Mouse (Mus musculus) stomach, embryonic 14.5 days (tissue): ENCODE data around the gene Mif4gd. TPM values are rescaled to one million over a fixed set of nuclear protein-coding genes. Genes with fewer than 3 reads are reported as not detected.

ENCODE experiments used
- ATAC-seq: fragments of 200-750 bp; cut with Nextera tagmentation; 2 replicates; pipeline ENCODE4 v1.8.0; 2017; ENCODE audit warnings: low read depth, moderate TSS enrichment; ENCODE audit not compliant: insufficient number of reproducible peaks, insufficient read depth, low FRiP score
- H3K27ac ChIP-seq: fragments of 300-500 bp; sonication (generic); 2 replicates; pipeline ENCODE4 v1.5.1; 2014; ENCODE audit warnings: mild to moderate bottlenecking, low read length, moderate library complexity, mixed read lengths
- H3K27me3 ChIP-seq: fragments of 300-500 bp; sonication (generic); 2 replicates; pipeline ENCODE4 v1.6.1; 2014; ENCODE audit warnings: low read length, control low read depth, mixed read lengths; ENCODE audit not compliant: control insufficient read depth, insufficient read depth
- H3K36me3 ChIP-seq: fragments of 300-500 bp; sonication (generic); 2 replicates; pipeline ENCODE4 v1.6.1; 2014; ENCODE audit warnings: mild to moderate bottlenecking, control low read depth, low read length, moderate library complexity, mixed read lengths; ENCODE audit not compliant: control insufficient read depth, insufficient read depth
- H3K4me1 ChIP-seq: fragments of 300-500 bp; sonication (generic); 2 replicates; pipeline ENCODE4 v1.6.1; 2014; ENCODE audit warnings: low read length, control low read depth, mixed read lengths; ENCODE audit not compliant: control insufficient read depth, insufficient read depth
- H3K4me2 ChIP-seq: fragments of 300-500 bp; sonication (generic); replicated peaks from 2 replicates; pipeline ENCODE4 v1.6.1; 2014; ENCODE audit warnings: low read depth, low read length, control low read depth
- H3K4me3 ChIP-seq: fragments of 300-500 bp; sonication (generic); 2 replicates; pipeline ENCODE4 v1.5.1; 2014; ENCODE audit warnings: low read depth, low read length, control low read depth
- H3K9ac ChIP-seq: fragments of 300-500 bp; sonication (generic); replicated peaks from 2 replicates; pipeline ENCODE4 v1.6.1; 2014; ENCODE audit warnings: low read depth, mild to moderate bottlenecking, control low read depth, low read length, moderate library complexity, mixed read lengths
- H3K9me3 ChIP-seq: fragments of 300-500 bp; sonication (generic); 2 replicates; pipeline ENCODE4 v1.6.1; 2016; ENCODE audit warnings: low read depth, low read length, control low read depth; ENCODE audit not compliant: control insufficient read depth
- WGBS: fragments of 180-500 bp; shearing (Covaris S2); extraction: QIAGEN DNeasy Blood & Tissue Kit; methylation state at CpG from one replicate; pipeline ENCODE4 v1.1.7; 2014; 5-methylcytosine and 5-hydroxymethylcytosine counted together
- polyA plus RNA-seq: library from polyadenylated mRNA; unstranded; fragments of >200 nt; fragmentation: Nextera tagmentation; extraction: Ambion mirVana; gene quantifications from 2 replicates; pipeline ENCODE4 v1.2.1, GENCODE M21; 2014

Gene Mif4gd
- polyA plus RNA-seq, 1 experiment from 2014 or later: 33.4 TPM

GRCm38 (mm10) chr11:115587984-115588383, 24.8 kb downstream of the Mif4gd start:
- Histone ChIP-seq H3K27ac (no peak overlapping the region), H3K36me3 (peaks cover 90% of the 10 kb centered on the region), H3K9me3 (no peaks in the 10 kb centered on the region), H3K4me2 (no peak overlapping the region), H3K4me1 (no peaks in the 10 kb centered on the region), H3K4me3 (no peak overlapping the region), H3K9ac (no peak overlapping the region), H3K27me3 (no peaks in the 10 kb centered on the region)
- ATAC-seq: no peak
- WGBS: 80% methylated on average over 9 of the region's 9 CpGs

DNA sequence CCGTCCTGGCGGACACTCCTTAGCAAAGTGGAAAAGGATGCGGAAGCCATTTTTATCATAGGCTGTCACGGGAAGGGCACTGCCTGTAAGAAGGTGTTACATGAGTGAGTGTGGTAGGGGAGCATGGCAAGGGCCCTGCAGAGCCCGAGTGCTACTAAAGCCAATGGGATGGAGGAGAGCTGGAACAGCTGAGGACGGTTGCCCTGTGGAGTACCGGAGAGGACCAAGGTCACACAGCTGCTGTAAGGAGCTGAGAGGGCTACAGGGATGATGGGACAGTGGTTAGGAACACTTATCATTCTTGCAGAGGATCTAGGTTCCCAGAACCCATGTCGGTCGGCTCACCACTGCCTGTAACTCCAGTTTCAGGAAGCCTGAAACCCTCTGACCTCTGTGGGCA, 26.4 kb downstream of the Mif4gd start:
- no peaks in the 10 kb centered on the region for H3K4me1 ChIP-seq
- H3K4me3 ChIP-seq: no peak overlapping the region
- no peaks in the 10 kb centered on the region for H3K9me3 ChIP-seq
- H3K36me3 ChIP-seq: peaks cover 92% of the 10 kb centered on the region
- no peak for ATAC-seq
- H3K9ac ChIP-seq: no peak overlapping the region
- 87% methylated on average over 9 of the region's 9 CpGs for WGBS
- no peaks in the 10 kb centered on the region for H3K27me3 ChIP-seq
- no peak overlapping the region for H3K4me2 ChIP-seq
- H3K27ac ChIP-seq: no peak overlapping the region

DNA sequence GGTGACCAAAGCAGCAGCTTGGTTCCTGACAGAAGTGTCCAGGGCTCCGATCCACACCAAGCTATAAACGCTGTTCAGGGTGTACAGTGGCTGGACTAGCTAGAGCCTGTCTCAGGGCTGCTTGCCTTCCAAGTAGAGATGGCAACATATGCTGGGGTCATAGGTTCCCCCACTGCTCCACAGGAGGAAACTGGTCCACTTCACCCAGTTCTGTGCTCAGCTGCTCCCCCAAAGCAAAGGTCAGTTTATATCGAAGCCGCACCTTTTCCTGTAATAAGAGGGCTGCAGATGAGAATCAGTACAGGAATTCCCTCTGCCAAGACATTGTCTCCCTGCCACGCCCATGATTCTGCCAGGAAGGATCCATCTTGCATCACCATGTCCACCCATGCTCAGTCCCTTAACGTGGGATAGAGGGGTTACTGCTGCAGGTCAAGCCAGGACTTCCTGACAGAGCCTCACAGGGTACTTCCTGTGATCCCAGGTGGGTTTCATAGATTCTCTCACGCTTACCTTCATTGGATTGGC, 27.1 kb downstream of the Mif4gd start:
- Histone ChIP-seq H3K27me3 (no peaks in the 10 kb centered on the region), H3K36me3 (peaks cover 91% of the 10 kb centered on the region), H3K4me2 (no peak overlapping the region), H3K4me3 (no peak overlapping the region), H3K9me3 (no peaks in the 10 kb centered on the region), H3K9ac (no peak overlapping the region), H3K4me1 (no peaks in the 10 kb centered on the region), H3K27ac (no peak overlapping the region)
- no peak for ATAC-seq
- WGBS: 88% methylated on average over 7 of the region's 7 CpGs

DNA sequence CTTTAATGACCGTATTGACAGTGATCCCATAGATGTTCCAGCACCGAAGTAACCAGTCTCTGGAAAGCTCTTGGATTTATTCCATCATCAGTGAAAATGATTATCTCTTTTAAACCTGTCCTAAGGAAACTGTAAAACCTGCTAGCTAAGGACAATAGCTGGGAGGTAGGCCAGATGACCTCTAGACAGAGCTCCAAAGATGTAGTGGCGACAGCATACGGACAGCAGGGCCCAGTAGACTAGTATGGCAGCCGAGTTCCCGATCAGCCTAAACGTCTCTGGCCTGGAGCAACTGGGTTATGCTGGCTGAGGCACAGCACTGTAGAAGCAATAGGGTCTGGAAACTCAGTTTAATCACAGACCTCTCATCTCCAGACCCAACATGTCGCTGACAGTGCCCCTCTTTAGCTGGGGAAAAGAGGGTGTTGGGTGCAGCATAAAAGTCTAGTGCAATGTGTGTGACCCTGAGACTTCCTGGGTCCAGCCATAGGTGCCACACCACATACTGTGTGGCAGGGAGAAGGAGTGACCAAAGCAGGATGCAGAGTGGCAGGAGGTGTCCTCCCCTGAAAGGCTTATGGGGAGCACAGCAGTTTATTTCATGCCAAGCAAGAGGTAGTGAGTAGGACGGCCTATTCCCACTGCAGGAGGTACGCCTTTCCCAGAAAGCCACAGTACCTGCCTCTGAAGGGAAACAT, 28.2 kb downstream of the Mif4gd start:
- Histone ChIP-seq H3K4me2 (no peak overlapping the region), H3K27me3 (no peaks in the 10 kb centered on the region), H3K36me3 (peaks cover 90% of the 10 kb centered on the region), H3K4me3 (no peak overlapping the region), H3K9ac (no peak overlapping the region), H3K4me1 (no peaks in the 10 kb centered on the region), H3K27ac (no peak overlapping the region), H3K9me3 (no peaks in the 10 kb centered on the region)
- WGBS: 82% methylated on average over 10 of the region's 10 CpGs
- ATAC-seq: no peak

GRCm38 (mm10) chr11:115582913-115583606, 29.7 kb downstream of the Mif4gd start:
- ATAC-seq: no peak

GRCm38 (mm10) chr11:115579080-115579479, 33.7 kb downstream of the Mif4gd start:
- Histone ChIP-seq H3K27ac (no peak overlapping the region), H3K27me3 (no peaks in the 10 kb centered on the region), H3K4me2 (no peak overlapping the region), H3K4me3 (no peak overlapping the region), H3K9me3 (no peaks in the 10 kb centered on the region), H3K4me1 (no peaks in the 10 kb centered on the region), H3K36me3 (peaks cover 61% of the 10 kb centered on the region), H3K9ac (no peak overlapping the region)
- no peak for ATAC-seq

More at GRCm38 (mm10) chr11:115582913-115583606, 29.7 kb downstream of the Mif4gd start:
- Histone ChIP-seq H3K27me3 (no peaks in the 10 kb centered on the region), H3K4me2 (no peak overlapping the region), H3K9me3 (no peaks in the 10 kb centered on the region), H3K4me3 (no peak overlapping the region), H3K27ac (no peak overlapping the region), H3K4me1 (no peaks in the 10 kb centered on the region), H3K9ac (no peak overlapping the region), H3K36me3 (peaks cover 95% of the 10 kb centered on the region)
- WGBS: 77% methylated on average over 10 of the region's 10 CpGs

GRCm38 (mm10) chr11:115564961-115565360, 47.8 kb downstream of the Mif4gd start:
- Histone ChIP-seq H3K4me2 (peak overlapping the region; percentile 61), H3K9me3 (no peaks in the 10 kb centered on the region), H3K27me3 (no peaks in the 10 kb centered on the region), H3K36me3 (peaks cover 37% of the 10 kb centered on the region), H3K9ac (peak overlapping the region; percentile 76), H3K4me3 (peak overlapping the region; percentile 97), H3K27ac (no peak overlapping the region), H3K4me1 (peaks cover 7% of the 10 kb centered on the region; the same call in 1 of the 2 replicates)
- WGBS: 14% methylated on average over 7 of the region's 7 CpGs
- no peak for ATAC-seq

DNA sequence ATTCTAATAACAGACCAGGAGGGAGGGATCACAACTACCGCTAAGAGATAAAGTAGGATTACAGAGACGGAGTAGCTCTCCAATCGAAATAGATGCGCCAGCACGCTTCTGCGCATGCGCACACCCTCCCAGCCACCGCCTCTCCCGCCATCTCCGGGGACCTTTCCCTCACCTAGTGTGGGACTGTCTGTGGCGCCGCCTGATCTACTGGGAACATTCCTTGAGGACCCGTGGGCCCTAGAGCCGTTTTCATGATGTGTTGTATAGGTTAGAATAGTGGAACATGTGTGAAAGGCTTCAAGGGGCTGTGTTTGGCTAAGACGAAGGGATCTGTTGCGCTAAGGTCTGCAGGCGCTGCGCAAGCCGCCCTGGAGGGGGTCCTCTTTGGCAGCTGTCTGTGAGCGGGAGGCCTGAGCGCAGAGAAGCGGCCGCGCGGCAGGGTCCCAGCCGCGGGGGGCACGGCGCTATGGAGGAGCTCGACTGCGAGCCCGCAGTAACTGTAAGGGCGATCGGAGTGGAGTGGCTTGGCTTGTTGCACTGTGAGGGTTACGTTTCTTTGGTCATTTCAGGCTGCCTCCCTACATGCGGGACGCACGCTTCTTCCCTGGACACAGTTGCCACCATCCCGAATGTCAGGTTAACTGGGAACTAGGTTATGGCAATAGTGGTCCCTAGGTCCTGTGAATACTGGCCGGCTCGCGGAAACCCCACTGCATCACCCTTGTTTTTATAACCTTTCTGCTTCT, 48.5 kb downstream of the Mif4gd start, which contains the start of gene Nup85:
Gene Nup85 (plus strand): TSS at position 371 of the 746 bp plus-strand sequence.
- peak within 1 kb of the TSS; percentile 82; the same call in 1 of the 2 replicates for H3K27ac ChIP-seq
- peaks cover 7% of the 10 kb centered on the region; the same call in 1 of the 2 replicates for H3K4me1 ChIP-seq
- no peaks in the 10 kb centered on the region for H3K27me3 ChIP-seq
- ATAC-seq: peak; percentile 93
- H3K4me2 ChIP-seq: peak within 1 kb of the TSS; percentile 61
- peaks cover 30% of the 10 kb centered on the region for H3K36me3 ChIP-seq
- H3K9me3 ChIP-seq: no peaks in the 10 kb centered on the region
- H3K4me3 ChIP-seq: peak within 1 kb of the TSS; percentile 97
- whole genome bisulfite sequencing: under 1% methylated on average over 42 of the region's 42 CpGs
- H3K9ac ChIP-seq: peak within 1 kb of the TSS; percentile 76
